Mouse (Mus musculus): Measurements from ENCODE around the gene Fem1a.

DNA sequence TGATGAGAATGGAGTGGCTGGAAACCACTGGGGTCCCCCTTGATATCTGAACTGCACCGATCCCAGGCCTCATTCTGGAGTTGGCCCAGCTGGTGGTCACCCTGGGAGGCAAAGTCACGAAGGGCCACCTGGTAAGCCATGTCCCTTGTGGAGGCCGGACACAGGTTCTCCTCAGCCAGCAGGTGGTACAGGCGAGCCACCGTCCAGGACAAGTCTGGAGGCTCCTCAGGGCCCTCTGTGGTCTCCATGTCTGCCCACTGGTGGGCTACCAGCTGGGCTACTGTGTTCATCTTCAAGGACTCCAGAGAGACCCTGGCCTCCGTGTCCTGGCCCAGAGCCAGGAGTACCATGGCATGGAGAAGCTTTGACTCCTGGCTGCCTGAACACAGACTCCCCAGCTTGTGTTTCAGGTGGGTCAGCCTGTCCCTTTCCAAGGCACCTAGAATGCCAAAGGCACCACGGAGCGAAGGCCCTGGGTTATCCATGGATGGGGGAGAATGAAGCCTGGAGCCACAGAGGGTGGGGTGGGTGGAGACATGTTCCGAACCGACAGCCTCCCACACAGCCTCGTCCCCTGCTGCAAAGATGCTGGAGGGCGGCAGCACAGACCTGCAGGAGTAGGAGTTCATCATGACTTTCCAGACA is 15.1 kb downstream of the Fem1a start:
- TF ChIP-seq EP300 (IDR thresholded peaks at IDR 0.05; ENCODE audit: low read depth) (no peak), CTCF (IDR thresholded peaks at IDR 0.05; ENCODE audit: low read depth) (no peak)
